Mouse (Mus musculus): Measurements from ENCODE around the gene Ptprk.

Ptprk gene

DNA sequence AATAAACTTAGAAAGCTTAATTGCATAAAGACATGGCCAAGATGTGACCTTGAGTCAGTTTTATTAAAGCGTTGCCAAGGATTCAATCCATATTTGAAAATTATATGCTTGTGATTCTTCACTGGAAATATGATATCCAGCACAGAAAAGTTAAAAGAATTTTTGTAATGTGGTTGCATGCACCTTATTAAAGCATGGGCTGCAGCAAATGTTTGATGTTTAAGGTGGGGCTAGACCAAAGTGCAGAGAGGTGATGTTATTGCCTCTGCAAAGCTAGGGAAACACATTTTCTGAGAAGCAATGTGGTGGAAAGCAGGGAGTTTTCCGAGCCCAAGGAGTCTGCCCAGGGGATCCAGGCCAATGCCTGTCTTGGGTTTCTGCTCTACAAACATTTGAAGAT is 334.4 kb downstream of the Ptprk start:
- no peak for DNase-seq (ENCODE audit: low read depth, low spot score)

DNA sequence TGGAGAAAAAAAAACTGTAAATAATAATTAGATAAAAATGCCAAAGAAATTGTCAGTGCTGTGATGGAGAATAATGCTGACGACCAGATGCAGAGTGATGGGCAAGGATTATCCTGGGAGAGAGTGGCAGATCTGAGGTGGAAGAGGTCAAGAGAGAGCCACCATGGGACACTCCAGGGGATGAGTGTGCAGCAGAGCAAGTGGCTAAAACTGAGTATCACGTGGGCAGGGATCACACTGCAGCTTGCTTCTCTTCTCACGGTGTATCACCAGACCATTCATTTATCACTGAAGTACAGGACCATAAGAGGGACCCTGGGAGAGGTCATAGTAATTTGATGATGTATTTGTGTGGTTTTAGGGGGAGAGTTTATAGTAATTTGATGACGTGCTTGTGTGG is 340.2 kb downstream of the Ptprk start:
- DNase-seq (ENCODE audit: low read depth, low spot score): no peak

DNA sequence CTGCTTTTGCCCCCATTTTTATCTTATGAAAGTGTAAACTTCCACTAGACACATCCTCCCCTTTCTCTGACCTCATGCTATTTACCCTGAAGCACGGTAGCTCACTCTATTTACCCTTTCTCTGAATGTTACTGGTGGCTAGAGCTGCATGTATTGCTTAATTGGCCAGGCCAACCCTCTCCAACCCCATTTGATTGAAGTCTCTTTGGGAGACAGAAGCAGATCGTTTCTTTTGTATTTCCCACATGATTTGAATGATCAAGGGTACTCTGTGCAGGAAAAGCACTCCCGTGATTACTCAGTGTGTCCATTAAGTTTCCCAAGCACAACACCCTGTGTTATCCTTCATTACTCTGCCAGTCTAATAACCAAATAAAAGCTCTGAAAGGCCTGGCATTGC is 348.0 kb downstream of the Ptprk start:
- no peak for DNase-seq (ENCODE audit: low read depth, low spot score)

- DNase-seq (ENCODE audit: low read depth, low spot score): no peak
Observed at GRCm38 (mm10) chr10:28425371-28425770, 350.8 kb downstream of the Ptprk start.

GRCm38 (mm10) chr10:28436084-28436483 is 361.5 kb downstream of the Ptprk start:
- DNase-seq (ENCODE audit: low read depth, low spot score): no peak

- DNase-seq (ENCODE audit: low read depth, low spot score): no peak
Observed at GRCm38 (mm10) chr10:28449853-28450252, 375.2 kb downstream of the Ptprk start.

DNA sequence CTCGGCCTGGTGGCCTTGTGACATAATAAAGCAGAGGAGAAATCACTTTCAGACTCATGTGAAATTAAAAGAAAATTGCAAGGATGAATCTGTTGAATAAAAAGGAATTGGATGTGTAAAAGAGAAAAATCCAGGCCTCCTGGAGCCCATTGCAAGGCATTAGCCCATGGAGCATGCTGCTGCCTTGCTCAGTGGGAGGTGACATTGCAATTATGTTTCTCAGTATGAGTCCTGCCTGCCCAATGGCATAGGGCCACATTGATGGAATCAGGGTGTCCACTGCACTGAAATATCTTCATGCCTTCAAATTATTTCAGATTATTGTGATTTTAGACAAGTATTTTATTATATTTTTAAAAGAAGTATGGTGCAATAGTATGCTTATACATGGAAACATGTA is 376.0 kb downstream of the Ptprk start:
- no peak for DNase-seq (ENCODE audit: low read depth, low spot score)

- no peak for DNase-seq (ENCODE audit: low read depth, low spot score)
Observed at GRCm38 (mm10) chr10:28458027-28458426, 383.4 kb downstream of the Ptprk start.

DNA sequence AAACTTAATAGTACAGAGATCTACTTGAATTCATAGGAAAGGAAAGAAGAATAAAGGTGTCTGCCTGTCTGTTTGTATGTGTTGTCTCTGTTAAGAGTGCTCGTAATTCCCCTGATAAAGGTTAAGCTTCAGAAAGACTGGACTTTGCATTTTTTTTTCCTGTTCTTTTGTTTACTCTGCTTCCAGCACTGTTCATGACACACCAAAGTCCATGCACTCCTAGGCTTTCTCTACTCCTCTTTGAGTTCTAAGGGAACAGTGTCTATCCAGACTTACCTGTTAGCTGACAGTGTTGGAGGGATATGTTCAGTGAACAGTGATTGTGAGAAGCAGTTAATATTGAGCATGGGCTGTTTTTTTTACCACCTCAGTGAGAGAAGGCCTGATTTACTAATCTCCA is 385.3 kb downstream of the Ptprk start:
- no peak for DNase-seq (ENCODE audit: low read depth, low spot score)

GRCm38 (mm10) chr10:28463706-28464105 is 389.1 kb downstream of the Ptprk start:
- DNase-seq (ENCODE audit: low read depth, low spot score): no peak

GRCm38 (mm10) chr10:28464766-28465548 is 390.3 kb downstream of the Ptprk start:
- no peak for DNase-seq (ENCODE audit: low read depth, low spot score)

DNA sequence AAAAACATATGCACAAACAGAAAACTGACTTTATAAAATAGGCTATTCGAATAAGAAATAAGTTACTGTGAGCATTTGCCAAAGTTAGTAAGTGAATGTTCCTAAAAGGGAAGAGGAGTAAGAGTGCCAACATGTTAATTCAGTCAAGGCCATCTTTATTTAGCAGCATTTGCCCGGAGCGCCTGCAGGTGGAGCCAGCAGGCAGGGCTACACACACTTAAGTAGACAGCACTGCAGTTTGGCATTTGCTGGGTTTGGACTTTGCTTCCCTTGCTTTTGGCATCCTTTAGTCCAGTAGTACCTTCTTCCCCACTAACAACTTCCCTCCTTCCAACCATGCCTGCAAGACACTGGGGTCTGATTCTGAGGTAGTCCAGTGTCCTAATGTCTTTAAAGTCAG is 411.0 kb downstream of the Ptprk start:
- no peak for DNase-seq (ENCODE audit: low read depth, low spot score)

- no peak for DNase-seq (ENCODE audit: low read depth, low spot score)
Observed at GRCm38 (mm10) chr10:28491006-28491405, 416.4 kb downstream of the Ptprk start.

- no peak for DNase-seq (ENCODE audit: low read depth, low spot score)
Observed at GRCm38 (mm10) chr10:28492206-28492605, 417.6 kb downstream of the Ptprk start.

DNA sequence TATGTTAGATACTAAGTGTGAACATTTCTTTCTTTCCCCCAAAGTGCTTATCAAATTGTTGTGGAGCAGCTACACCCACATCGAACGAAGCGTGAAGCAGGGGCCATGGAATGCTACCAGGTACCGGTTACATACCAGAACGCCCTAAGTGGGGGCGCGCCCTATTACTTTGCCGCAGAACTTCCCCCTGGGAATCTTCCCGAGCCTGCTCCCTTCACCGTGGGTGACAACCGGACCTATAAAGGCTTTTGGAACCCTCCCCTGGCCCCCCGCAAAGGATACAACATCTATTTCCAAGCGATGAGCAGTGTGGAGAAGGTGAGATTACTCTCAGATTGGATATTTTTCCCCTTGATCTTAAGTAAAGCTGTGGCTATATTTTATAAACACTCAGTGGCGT is 418.2 kb downstream of the Ptprk start:
- DNase-seq (ENCODE audit: low read depth, low spot score): no peak

- DNase-seq (ENCODE audit: low read depth, low spot score): peak; percentile 8
Observed at GRCm38 (mm10) chr10:28493271-28493861, 418.7 kb downstream of the Ptprk start.

- no peak for DNase-seq (ENCODE audit: low read depth, low spot score)
Observed at GRCm38 (mm10) chr10:28497791-28498190, 423.2 kb downstream of the Ptprk start.

- no peak for DNase-seq (ENCODE audit: low read depth, low spot score)
Observed at GRCm38 (mm10) chr10:28498504-28498903, 423.9 kb downstream of the Ptprk start.

DNA sequence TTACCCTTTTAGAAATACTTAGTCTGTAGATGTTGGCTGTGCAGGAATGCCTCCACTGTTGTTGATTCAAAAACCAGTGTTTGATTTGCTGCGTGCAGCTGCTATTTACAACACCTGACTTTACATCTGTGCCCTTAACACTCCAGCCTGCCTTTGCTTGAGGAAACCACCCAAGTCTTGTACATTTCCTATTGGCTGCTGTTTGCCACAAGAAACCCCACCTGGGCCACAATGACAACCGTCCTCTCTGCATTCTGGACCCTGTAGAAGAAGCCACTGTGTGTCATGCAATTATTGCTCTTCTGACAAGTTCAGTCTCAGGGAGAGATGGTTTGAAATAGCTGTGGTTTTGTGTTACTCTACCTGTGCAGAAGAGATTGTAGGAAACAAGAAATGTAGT is 439.0 kb downstream of the Ptprk start:
- DNase-seq (ENCODE audit: low read depth, low spot score): no peak

GRCm38 (mm10) chr10:28516147-28516546 is 441.5 kb downstream of the Ptprk start:
- no peak for DNase-seq (ENCODE audit: low read depth, low spot score)

- DNase-seq (ENCODE audit: low read depth, low spot score): no peak
Observed at GRCm38 (mm10) chr10:28518297-28518696, 443.7 kb downstream of the Ptprk start.

DNA sequence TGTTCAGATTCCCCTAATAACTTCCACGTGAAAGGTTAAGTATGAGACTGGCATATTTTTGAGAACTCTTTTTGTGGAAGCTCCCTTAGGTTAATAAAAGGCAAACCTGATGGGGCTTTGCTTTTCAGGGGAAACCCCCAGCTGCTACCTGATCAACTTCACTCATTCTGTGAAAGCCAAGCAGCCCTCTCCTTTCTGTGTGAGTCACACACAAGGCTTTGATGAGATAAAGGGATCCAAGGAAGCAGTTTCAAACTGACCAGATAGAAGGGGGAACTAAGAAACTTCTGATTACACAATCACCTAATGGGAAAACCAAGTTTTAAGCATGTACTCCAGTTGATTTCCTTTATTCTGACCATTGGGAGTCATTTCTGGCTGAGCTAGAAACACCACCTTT is 445.2 kb downstream of the Ptprk start:
- no peak for DNase-seq (ENCODE audit: low read depth, low spot score)

DNA sequence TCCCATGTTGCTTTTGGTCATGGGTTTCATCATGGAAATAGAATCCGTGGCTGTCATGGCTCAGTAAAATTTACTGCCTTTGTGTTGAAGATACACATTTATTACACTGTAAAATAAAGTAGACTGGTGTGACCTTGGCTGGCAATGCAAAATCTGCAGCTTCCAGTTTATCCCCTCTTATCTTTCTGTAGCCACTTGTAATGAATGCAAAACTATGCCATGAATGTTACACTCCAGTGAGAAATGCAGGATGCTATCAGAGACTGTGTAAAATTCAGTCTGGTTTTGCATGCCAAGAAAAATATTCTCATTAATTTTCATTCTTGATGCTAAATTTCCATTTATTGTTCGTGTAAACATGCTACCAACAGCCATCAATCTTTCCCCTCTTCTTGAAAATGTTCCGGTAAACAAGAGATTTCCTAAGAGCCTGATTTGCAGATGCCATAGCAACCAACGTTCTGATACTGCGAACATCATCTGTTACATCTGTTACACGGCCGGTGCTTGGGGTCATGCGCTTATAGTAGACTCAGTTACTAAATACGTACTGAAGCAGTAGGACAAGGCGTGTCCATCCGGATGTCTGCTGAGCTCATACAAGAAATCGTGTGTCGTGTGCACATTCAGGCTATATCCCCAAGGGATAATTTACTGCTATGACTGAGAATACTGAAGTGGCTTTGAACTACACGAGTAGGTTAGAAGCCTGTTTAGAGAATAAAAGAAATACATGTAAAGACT is 449.5 kb downstream of the Ptprk start:
- no peak for DNase-seq (ENCODE audit: low read depth, low spot score)
